Mouse (Mus musculus): ENCODE measurements around the gene Slc15a1. TPM values are rescaled to one million over a fixed set of nuclear protein-coding genes. Genes with fewer than 3 reads are reported as not detected.
"Not testable (repeated sequence)": the region's sequence is repeated elsewhere in the genome, so short reads cannot be mapped to it uniquely, and the experiment has no call there.

Gene Slc15a1
- polyA plus RNA-seq, 1 experiment = 304 TPM

GRCm38 (mm10) chr14:121422000-121422399, 83.1 kb downstream of the Slc15a1 start:
- H3K4me1 ChIP-seq (ENCODE audit: control insufficient read depth, insufficient read depth, insufficient read length, low read length) = peaks cover 35% of the 10 kb centered on the region; the same call in 1 of the 2 replicates
- no peaks in the 10 kb centered on the region for H3K27me3 ChIP-seq (ENCODE audit: control insufficient read depth, insufficient read depth, low read length)
- H3K4me3 ChIP-seq (ENCODE audit: low read depth, low read length) = no peak overlapping the region
- H3K27ac ChIP-seq (ENCODE audit: insufficient read depth, low read depth, low read length) = peak overlapping the region; percentile 95
- no peak for TF ChIP-seq POLR2A (IDR thresholded peaks at IDR 0.05; ENCODE audit: low read depth, low read length)
- no peaks in the 10 kb centered on the region for H3K36me3 ChIP-seq (ENCODE audit: control insufficient read depth, insufficient read depth, low read length)
- WGBS = 41% methylated on average over 4 of the region's 4 CpGs

GRCm38 (mm10) chr14:121417594-121417993, 87.5 kb downstream of the Slc15a1 start:
- H3K4me3 ChIP-seq (ENCODE audit: low read depth, low read length) = no peak overlapping the region
- 19% methylated on average over 5 of the region's 5 CpGs for WGBS
- peaks cover 18% of the 10 kb centered on the region; the same call in 1 of the 2 replicates for H3K4me1 ChIP-seq (ENCODE audit: control insufficient read depth, insufficient read depth, insufficient read length, low read length)
- H3K27ac ChIP-seq (ENCODE audit: insufficient read depth, low read depth, low read length) = peak overlapping the region; percentile 44
- TF ChIP-seq CTCF (IDR thresholded peaks at IDR 0.05; ENCODE audit: extremely low read depth, insufficient read length, insufficient replicate concordance, low read depth, low read length) (no peak), POLR2A (IDR thresholded peaks at IDR 0.05; ENCODE audit: low read depth, low read length) (no peak)
- H3K36me3 ChIP-seq (ENCODE audit: control insufficient read depth, insufficient read depth, low read length) = no peaks in the 10 kb centered on the region
- H3K27me3 ChIP-seq (ENCODE audit: control insufficient read depth, insufficient read depth, low read length) = no peaks in the 10 kb centered on the region

GRCm38 (mm10) chr14:121416626-121417319, 88.3 kb downstream of the Slc15a1 start:
- Histone ChIP-seq H3K4me1 (ENCODE audit: control insufficient read depth, insufficient read depth, insufficient read length, low read length) (peaks cover 15% of the 10 kb centered on the region; the same call in 1 of the 2 replicates), H3K27me3 (ENCODE audit: control insufficient read depth, insufficient read depth, low read length) (no peaks in the 10 kb centered on the region), H3K36me3 (ENCODE audit: control insufficient read depth, insufficient read depth, low read length) (no peaks in the 10 kb centered on the region), H3K4me3 (ENCODE audit: low read depth, low read length) (no peak overlapping the region), H3K27ac (ENCODE audit: insufficient read depth, low read depth, low read length) (no peak overlapping the region)
- TF ChIP-seq POLR2A (IDR thresholded peaks at IDR 0.05; ENCODE audit: low read depth, low read length) (no peak), CTCF (IDR thresholded peaks at IDR 0.05; ENCODE audit: extremely low read depth, insufficient read length, insufficient replicate concordance, low read depth, low read length) (no peak)
- 82% methylated on average over 11 of the region's 12 CpGs for WGBS

DNA sequence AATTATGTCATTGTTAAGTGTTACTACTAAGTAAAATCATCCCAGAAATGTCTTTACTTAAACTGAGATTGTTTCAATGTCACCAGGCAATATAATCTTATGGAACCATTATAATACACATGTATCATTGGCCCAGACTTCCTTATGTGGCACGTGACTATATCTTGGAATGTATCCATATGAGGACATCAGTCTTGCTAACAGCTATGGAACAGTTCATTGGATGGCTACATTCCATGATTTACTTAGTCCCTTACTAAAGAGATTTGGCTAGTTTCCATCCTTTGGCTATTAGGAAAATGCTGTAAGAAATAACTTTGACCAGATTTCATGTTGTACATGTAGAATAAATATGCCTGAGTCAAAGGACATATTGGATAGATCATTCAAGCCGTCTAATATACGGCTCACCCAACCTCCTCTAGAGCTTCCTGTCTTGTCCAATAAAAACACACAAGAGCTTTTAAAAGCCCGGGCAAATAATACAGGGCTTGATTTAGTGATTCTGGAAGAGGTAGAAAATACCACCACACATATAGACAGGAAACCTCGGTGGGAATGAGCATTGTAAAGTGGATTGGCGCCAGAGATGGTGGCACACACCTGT, 90.3 kb downstream of the Slc15a1 start:
- Histone ChIP-seq H3K36me3 (ENCODE audit: control insufficient read depth, insufficient read depth, low read length) (no peaks in the 10 kb centered on the region), H3K27ac (ENCODE audit: insufficient read depth, low read depth, low read length) (no peak overlapping the region), H3K27me3 (ENCODE audit: control insufficient read depth, insufficient read depth, low read length) (no peaks in the 10 kb centered on the region), H3K4me3 (ENCODE audit: low read depth, low read length) (no peak overlapping the region), H3K4me1 (ENCODE audit: control insufficient read depth, insufficient read depth, insufficient read length, low read length) (peaks cover 15% of the 10 kb centered on the region; the same call in 1 of the 2 replicates)
- TF ChIP-seq CTCF (IDR thresholded peaks at IDR 0.05; ENCODE audit: extremely low read depth, insufficient read length, insufficient replicate concordance, low read depth, low read length) (no peak), POLR2A (IDR thresholded peaks at IDR 0.05; ENCODE audit: low read depth, low read length) (no peak)
- 57% methylated on average over 6 of the region's 6 CpGs for WGBS

DNA sequence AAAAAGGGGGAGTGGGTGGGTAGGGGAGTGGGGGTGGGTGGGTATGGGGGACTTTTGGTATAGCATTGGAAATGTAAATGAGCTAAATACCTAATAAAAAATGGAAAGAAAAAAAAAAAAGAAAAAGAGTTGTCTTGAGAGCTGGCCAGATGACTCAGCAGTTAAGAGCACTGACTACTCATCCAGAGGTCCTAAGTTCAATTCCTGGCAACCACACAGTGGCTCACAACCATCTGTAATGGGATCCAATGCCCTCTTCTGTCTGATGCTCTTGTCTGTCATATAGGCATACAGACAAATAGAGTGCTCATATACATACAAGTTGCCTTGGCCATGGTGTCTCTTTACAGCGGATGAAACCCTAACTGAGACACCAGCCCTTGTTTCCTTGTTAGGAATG, 91.3 kb downstream of the Slc15a1 start:
- H3K4me1 ChIP-seq (ENCODE audit: control insufficient read depth, insufficient read depth, insufficient read length, low read length) = peaks cover 11% of the 10 kb centered on the region; the same call in 1 of the 2 replicates
- not testable (repeated sequence) for H3K4me3 ChIP-seq (ENCODE audit: low read depth, low read length); H3K36me3 ChIP-seq (ENCODE audit: control insufficient read depth, insufficient read depth, low read length); H3K27me3 ChIP-seq (ENCODE audit: control insufficient read depth, insufficient read depth, low read length); H3K27ac ChIP-seq (ENCODE audit: insufficient read depth, low read depth, low read length)
- WGBS = 90% methylated on average over 1 of the region's 1 CpGs

Other genes with a start within 250 kb of the Slc15a1 start
- gene Stk24, start 125.2 kb downstream of the Slc15a1 start, polyA plus RNA-seq (2012; rRNA removed) = 20.4 and 35.4 TPM in 2 replicates

Measured in small intestine, adult 2 months (tissue).